Mouse (Mus musculus) brain, embryonic 18.5 days (tissue): ENCODE data around the gene Cacna2d3.

Experiments used
- DNase-seq: peaks from one replicate; pipeline ENCODE4 v3.0.0-alpha.2; 2012; ENCODE audit warnings: low read depth, low spot score

Cacna2d3 gene

GRCm38 (mm10) chr14:29163998-29164652, 557.5 kb downstream of the Cacna2d3 start:
- DNase-seq: no peak

GRCm38 (mm10) chr14:29159803-29160202, 561.9 kb downstream of the Cacna2d3 start:
- DNase-seq: no peak

- DNase-seq: no peak
These were observed 564.6 kb downstream of the Cacna2d3 start for GRCm38 (mm10) chr14:29157096-29157495.

GRCm38 (mm10) chr14:29144184-29144583, 577.5 kb downstream of the Cacna2d3 start:
- peak; percentile 26 for DNase-seq

GRCm38 (mm10) chr14:29137614-29138013, 584.0 kb downstream of the Cacna2d3 start:
- DNase-seq: no peak

- DNase-seq: no peak
These were observed 584.6 kb downstream of the Cacna2d3 start for GRCm38 (mm10) chr14:29137006-29137579.

- DNase-seq: no peak
These were observed 586.8 kb downstream of the Cacna2d3 start for GRCm38 (mm10) chr14:29134901-29135300.

- no peak for DNase-seq
These were observed 591.2 kb downstream of the Cacna2d3 start for GRCm38 (mm10) chr14:29130511-29130910.

- no peak for DNase-seq
These were observed 597.8 kb downstream of the Cacna2d3 start for GRCm38 (mm10) chr14:29123886-29124285.

GRCm38 (mm10) chr14:29122749-29123148, 598.9 kb downstream of the Cacna2d3 start:
- DNase-seq: no peak

- DNase-seq: no peak
These were observed 607.7 kb downstream of the Cacna2d3 start for GRCm38 (mm10) chr14:29113852-29114450.

GRCm38 (mm10) chr14:29111666-29112065, 610.0 kb downstream of the Cacna2d3 start:
- no peak for DNase-seq

GRCm38 (mm10) chr14:29110351-29111091, 611.1 kb downstream of the Cacna2d3 start:
- DNase-seq: no peak

GRCm38 (mm10) chr14:29107464-29107863, 614.2 kb downstream of the Cacna2d3 start:
- no peak for DNase-seq

- DNase-seq: no peak
These were observed 623.9 kb downstream of the Cacna2d3 start for GRCm38 (mm10) chr14:29097776-29098175.

GRCm38 (mm10) chr14:29095431-29095830, 626.2 kb downstream of the Cacna2d3 start:
- no peak for DNase-seq

GRCm38 (mm10) chr14:29090074-29090473, 631.6 kb downstream of the Cacna2d3 start:
- DNase-seq: no peak

- DNase-seq: no peak
These were observed 635.1 kb downstream of the Cacna2d3 start for GRCm38 (mm10) chr14:29086528-29086927.

- DNase-seq: peak; percentile 20
These were observed 636.0 kb downstream of the Cacna2d3 start for GRCm38 (mm10) chr14:29085493-29086159.

GRCm38 (mm10) chr14:29082171-29082570, 639.5 kb downstream of the Cacna2d3 start:
- DNase-seq: no peak

GRCm38 (mm10) chr14:29080630-29081029, 641.0 kb downstream of the Cacna2d3 start:
- DNase-seq: no peak

GRCm38 (mm10) chr14:29080228-29080627, 641.4 kb downstream of the Cacna2d3 start:
- no peak for DNase-seq
